Mouse (Mus musculus): ENCODE results near the gene Ear10. TPM values are rescaled to one million over a fixed set of nuclear protein-coding genes. Genes with fewer than 3 reads are reported as not detected.
"Not testable (repeated sequence)": the region's sequence is repeated elsewhere in the genome, so short reads cannot be mapped to it uniquely, and the experiment has no call there.

Ear10 gene
- total and polyA plus RNA-seq, 2 experiments from 2014 or later: not detected

DNA sequence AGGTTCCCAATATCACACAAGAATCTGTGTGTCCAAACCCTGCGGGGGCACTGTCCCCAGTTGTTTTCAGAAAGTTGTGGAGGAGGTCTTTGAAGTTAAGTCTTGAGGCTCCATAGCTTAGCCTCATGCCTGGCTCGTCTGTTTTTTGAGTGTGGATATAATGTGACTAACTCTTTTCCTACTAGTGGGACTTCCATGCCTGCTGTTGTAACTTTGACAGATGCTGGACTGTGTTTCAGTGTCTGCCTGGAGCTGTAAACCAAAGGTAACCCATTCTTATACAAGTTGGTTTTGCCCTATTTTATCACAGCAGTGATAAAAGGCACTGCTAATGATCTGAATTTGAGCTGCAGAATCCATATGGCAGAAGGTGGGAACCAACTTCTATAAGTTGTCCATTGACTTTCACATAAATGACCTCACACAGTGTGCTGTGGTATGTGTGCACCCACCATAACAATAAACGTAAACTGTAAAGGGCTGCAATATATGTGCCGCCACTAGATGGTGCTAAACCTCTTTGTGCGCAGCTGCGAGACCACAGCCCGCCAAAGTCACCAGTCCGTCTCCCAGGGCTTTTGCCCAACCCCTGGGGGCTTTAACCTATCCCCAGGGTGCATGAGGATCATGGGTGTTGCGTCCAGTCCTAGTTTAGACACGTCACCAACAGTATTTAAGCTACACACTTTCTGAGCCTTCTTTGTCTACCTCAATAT, 1.5 kb upstream of the Ear10 start, which contains the start of gene Gm8113:
Gene Gm8113 (plus strand): TSS at position 703 of the 716 bp plus-strand sequence.
- H3K4me1 ChIP-seq (ENCODE audit: insufficient read depth, low read length); H3K27ac ChIP-seq (ENCODE audit: low read depth, low read length); H3K9ac ChIP-seq (replicated peaks; ENCODE audit: low read length, poor library complexity, severe bottlenecking); H3K27me3 ChIP-seq (ENCODE audit: insufficient read depth, low read length); H3K9me3 ChIP-seq (ENCODE audit: low read length); H3K36me3 ChIP-seq (ENCODE audit: insufficient read depth, low read length): not testable (repeated sequence)
- WGBS: 7% methylated on average over 10 of the region's 10 CpGs
- Histone ChIP-seq H3K4me2 (ENCODE audit: low read depth, low read length, poor library complexity, severe bottlenecking) (peak within 1 kb of the TSS; percentile 42), H3K4me3 (ENCODE audit: low read depth, low read length) (peak within 1 kb of the TSS; percentile 41)
- ATAC-seq (ENCODE audit: low FRiP score) (peak; percentile 87), DNase-seq (ENCODE audit: low spot score) (peak; percentile 84)
- TF ChIP-seq CTCF (IDR thresholded peaks at IDR 0.05): peak; percentile 88

DNA sequence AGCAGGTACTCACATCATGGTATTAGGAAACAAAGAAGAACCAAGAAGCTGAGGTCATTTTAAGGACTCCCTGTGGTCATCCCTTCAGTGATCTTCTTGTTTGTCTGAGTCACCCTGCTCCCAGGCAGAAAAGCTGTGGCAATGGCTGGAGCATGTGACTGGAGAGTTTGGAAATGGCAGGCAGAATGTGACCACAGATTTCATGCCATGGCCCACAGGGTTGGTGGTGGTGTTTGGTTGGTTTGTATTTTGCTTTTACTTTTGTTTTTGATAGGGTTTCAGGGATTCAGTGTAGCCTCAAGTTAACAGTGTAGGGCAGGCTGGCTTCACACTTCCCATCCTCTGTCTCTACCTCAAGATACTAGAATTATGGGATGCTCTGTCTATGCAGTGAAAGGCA, 5.1 kb downstream of the Ear10 start:
- DNase-seq (ENCODE audit: low spot score); H3K36me3 ChIP-seq (ENCODE audit: insufficient read depth, low read length); H3K4me2 ChIP-seq (ENCODE audit: low read depth, low read length, poor library complexity, severe bottlenecking); ATAC-seq (ENCODE audit: low FRiP score); H3K27me3 ChIP-seq (ENCODE audit: insufficient read depth, low read length); H3K4me1 ChIP-seq (ENCODE audit: insufficient read depth, low read length); H3K27ac ChIP-seq (ENCODE audit: low read depth, low read length); H3K9ac ChIP-seq (replicated peaks; ENCODE audit: low read length, poor library complexity, severe bottlenecking); H3K9me3 ChIP-seq (ENCODE audit: low read length); H3K4me3 ChIP-seq (ENCODE audit: low read depth, low read length): not testable (repeated sequence)

DNA sequence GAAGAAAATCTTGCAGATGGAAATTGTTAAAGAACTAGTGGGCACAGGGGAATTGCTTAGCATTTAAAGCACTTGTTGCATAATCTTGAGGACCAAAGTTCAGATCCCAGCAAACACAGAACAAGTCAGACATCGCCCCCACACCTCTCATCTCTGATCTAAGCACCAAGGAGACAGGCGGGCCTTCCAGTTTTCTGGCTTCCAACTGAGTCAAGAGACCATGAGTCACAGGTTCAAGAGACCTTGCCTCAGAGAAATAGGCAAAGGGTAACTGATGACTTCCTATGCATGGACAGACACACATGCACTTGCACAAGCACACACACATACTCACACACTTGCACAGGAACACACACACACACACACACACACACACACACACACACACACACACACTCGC, 24.8 kb downstream of the Ear10 start:
- not testable (repeated sequence) for H3K27me3 ChIP-seq (ENCODE audit: insufficient read depth, low read length); H3K4me3 ChIP-seq (ENCODE audit: low read depth, low read length)
- 81% methylated on average over 3 of the region's 3 CpGs for WGBS

DNA sequence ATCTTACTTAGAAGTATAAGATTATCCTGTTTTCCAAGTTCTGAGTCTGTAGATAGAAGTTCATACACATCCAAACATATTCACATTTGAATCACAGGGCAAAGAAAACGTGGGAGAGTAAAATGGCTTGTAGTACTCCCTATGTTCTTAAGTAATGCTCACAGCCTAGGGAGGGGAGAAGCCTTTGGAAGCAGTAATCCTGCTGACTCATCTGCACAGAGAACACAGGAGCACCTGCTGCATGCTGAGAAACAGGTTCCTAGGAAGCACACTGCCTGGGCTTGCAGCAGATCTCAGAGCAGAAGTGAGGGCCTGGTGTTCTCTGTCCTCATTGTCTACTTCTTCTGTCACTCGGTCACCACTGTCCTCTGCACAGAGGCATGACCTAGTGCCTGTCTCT, 28.0 kb downstream of the Ear10 start:
- H3K4me3 ChIP-seq (ENCODE audit: low read depth, low read length); H3K4me2 ChIP-seq (ENCODE audit: low read depth, low read length, poor library complexity, severe bottlenecking); H3K36me3 ChIP-seq (ENCODE audit: insufficient read depth, low read length); H3K9ac ChIP-seq (replicated peaks; ENCODE audit: low read length, poor library complexity, severe bottlenecking); H3K4me1 ChIP-seq (ENCODE audit: insufficient read depth, low read length); H3K27me3 ChIP-seq (ENCODE audit: insufficient read depth, low read length); H3K9me3 ChIP-seq (ENCODE audit: low read length); ATAC-seq (ENCODE audit: low FRiP score); DNase-seq (ENCODE audit: low spot score); H3K27ac ChIP-seq (ENCODE audit: low read depth, low read length): not testable (repeated sequence)
- 41% methylated on average over 1 of the region's 2 CpGs for WGBS

More for the DNA sequence above, 24.8 kb downstream of the Ear10 start:
- not testable (repeated sequence) for H3K9ac ChIP-seq (replicated peaks; ENCODE audit: low read length, poor library complexity, severe bottlenecking); DNase-seq (ENCODE audit: low spot score); H3K27ac ChIP-seq (ENCODE audit: low read depth, low read length); H3K9me3 ChIP-seq (ENCODE audit: low read length); ATAC-seq (ENCODE audit: low FRiP score); H3K36me3 ChIP-seq (ENCODE audit: insufficient read depth, low read length); H3K4me2 ChIP-seq (ENCODE audit: low read depth, low read length, poor library complexity, severe bottlenecking); H3K4me1 ChIP-seq (ENCODE audit: insufficient read depth, low read length)

DNA sequence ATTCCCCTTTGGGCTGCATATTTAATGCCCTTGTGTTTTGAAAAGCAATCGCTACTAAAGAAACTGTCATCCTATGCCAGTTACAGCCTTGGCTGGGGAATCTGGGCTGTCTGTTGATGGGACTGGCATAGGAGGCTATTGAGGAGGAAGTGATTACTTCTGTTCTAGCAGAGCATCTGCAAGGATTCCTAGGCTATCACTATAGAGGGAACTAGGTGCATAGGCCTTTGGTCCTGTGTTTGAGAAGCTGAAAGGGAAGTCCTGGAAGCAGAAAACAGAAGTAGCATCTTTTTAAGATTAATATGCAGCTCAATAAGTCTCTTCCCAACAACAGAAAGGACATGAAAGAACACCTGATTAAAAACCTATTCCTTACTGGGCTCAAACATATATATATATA, 32.1 kb downstream of the Ear10 start:
- not testable (repeated sequence) for H3K27ac ChIP-seq (ENCODE audit: low read depth, low read length); H3K4me3 ChIP-seq (ENCODE audit: low read depth, low read length); H3K4me1 ChIP-seq (ENCODE audit: insufficient read depth, low read length); ATAC-seq (ENCODE audit: low FRiP score); H3K4me2 ChIP-seq (ENCODE audit: low read depth, low read length, poor library complexity, severe bottlenecking); DNase-seq (ENCODE audit: low spot score); H3K36me3 ChIP-seq (ENCODE audit: insufficient read depth, low read length); H3K27me3 ChIP-seq (ENCODE audit: insufficient read depth, low read length); H3K9ac ChIP-seq (replicated peaks; ENCODE audit: low read length, poor library complexity, severe bottlenecking); H3K9me3 ChIP-seq (ENCODE audit: low read length)
- whole genome bisulfite sequencing: no CpG with 5 or more reads among the region's 1 CpGs

DNA sequence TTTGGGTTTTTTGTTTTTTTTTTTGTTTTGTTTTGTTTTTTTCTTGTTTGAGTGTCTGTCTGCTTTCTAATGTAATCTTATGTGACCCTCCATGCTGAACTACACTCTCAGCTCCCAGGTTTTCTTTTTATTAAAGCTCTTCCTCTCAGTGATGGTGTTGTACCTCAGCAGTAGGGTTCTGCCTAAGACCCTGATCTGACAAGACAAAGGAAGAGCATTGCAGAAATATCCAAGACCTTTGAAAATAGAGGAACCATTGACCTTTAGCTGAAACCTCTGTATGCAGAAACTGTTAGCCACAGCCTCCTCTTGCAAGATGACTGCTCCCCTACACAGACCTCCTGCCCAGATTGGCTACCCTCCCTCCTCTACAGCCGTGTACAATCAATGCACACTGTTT, 37.1 kb downstream of the Ear10 start:
- H3K9me3 ChIP-seq (ENCODE audit: low read length); H3K4me1 ChIP-seq (ENCODE audit: insufficient read depth, low read length); H3K36me3 ChIP-seq (ENCODE audit: insufficient read depth, low read length); ATAC-seq (ENCODE audit: low FRiP score); H3K4me2 ChIP-seq (ENCODE audit: low read depth, low read length, poor library complexity, severe bottlenecking); H3K27me3 ChIP-seq (ENCODE audit: insufficient read depth, low read length); H3K9ac ChIP-seq (replicated peaks; ENCODE audit: low read length, poor library complexity, severe bottlenecking); H3K4me3 ChIP-seq (ENCODE audit: low read depth, low read length); DNase-seq (ENCODE audit: low spot score); H3K27ac ChIP-seq (ENCODE audit: low read depth, low read length): not testable (repeated sequence)
- 68% methylated on average over 1 of the region's 1 CpGs for WGBS

DNA sequence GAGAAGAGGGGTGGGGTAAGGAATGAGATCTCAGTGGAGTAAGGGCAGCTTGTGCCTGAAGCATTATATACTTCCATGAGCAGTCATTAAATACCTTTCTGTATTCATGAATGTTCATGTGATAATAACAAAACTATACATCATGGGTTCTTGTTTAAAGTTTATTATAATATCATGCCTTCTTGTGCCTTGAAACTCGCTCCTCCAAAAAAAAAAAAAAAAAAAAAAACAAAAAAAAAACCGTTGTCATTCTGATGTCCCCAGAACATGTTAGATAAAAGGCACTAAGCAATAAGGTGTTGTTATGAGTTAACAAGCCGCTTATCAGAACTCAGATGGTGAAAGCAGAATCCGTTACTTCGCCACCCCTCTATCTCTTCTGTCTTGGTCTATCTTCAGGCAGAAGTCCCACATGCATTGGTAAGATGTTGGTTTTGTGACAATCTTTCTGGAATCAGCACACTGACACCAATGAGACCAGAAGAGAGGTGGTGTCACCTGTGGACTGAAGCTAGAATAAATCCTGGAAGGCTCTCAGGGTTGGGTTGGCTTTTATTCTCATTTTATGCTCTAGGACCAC, 43.3 kb downstream of the Ear10 start:
- not testable (repeated sequence) for H3K27ac ChIP-seq (ENCODE audit: low read depth, low read length); H3K4me2 ChIP-seq (ENCODE audit: low read depth, low read length, poor library complexity, severe bottlenecking); H3K9ac ChIP-seq (replicated peaks; ENCODE audit: low read length, poor library complexity, severe bottlenecking); H3K36me3 ChIP-seq (ENCODE audit: insufficient read depth, low read length); ATAC-seq (ENCODE audit: low FRiP score); H3K4me3 ChIP-seq (ENCODE audit: low read depth, low read length); H3K4me1 ChIP-seq (ENCODE audit: insufficient read depth, low read length); DNase-seq (ENCODE audit: low spot score); H3K9me3 ChIP-seq (ENCODE audit: low read length); H3K27me3 ChIP-seq (ENCODE audit: insufficient read depth, low read length)
- 89% methylated on average over 5 of the region's 5 CpGs for WGBS

DNA sequence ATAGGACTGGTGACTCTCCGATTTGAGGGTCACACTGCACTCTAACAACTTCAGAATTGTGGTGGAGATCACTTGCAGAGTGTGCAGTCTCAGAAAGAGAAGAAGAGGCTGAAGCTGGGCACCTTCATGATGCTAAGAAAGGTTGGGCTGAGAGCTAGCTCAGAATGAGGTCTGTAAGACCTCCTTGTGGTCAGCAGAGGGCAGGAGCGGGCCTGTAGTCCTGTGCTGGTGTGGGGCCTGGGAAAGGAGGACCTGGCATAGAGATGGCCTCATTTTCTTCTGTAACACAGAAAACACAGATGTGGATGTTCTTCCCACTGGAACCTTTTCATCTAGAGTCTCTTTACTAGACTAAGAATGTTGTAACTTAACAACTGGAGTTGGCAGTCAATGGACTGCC, 45.6 kb downstream of the Ear10 start:
- H3K27ac ChIP-seq (ENCODE audit: low read depth, low read length); H3K36me3 ChIP-seq (ENCODE audit: insufficient read depth, low read length); H3K4me2 ChIP-seq (ENCODE audit: low read depth, low read length, poor library complexity, severe bottlenecking); H3K9ac ChIP-seq (replicated peaks; ENCODE audit: low read length, poor library complexity, severe bottlenecking); H3K4me1 ChIP-seq (ENCODE audit: insufficient read depth, low read length); H3K9me3 ChIP-seq (ENCODE audit: low read length); ATAC-seq (ENCODE audit: low FRiP score); H3K4me3 ChIP-seq (ENCODE audit: low read depth, low read length); DNase-seq (ENCODE audit: low spot score); H3K27me3 ChIP-seq (ENCODE audit: insufficient read depth, low read length): not testable (repeated sequence)
- WGBS: 35% methylated on average over 1 of the region's 2 CpGs

DNA sequence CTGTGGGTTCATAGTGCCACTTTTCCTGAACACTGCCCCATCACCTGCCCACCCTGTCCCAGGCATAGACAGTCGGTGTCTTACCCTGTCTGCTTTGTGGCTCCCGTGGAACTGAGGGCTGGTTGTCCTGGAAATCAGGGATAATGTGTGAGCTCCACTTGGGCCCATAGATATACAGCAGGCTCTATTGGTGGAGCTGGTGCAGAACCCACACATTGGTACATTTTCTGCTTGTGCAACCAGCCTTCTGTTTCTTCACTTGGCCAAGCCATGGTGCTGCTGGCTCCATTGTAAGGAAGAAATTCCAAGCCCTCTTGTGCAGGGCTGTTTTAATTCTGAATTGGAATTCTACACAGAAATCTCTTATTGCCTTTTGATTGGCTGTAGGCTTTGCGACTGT, 47.9 kb downstream of the Ear10 start, which contains the start of gene Ear1:
Gene Ear1 (minus strand): TSS at position 101 of the 400 bp plus-strand sequence.
- not testable (repeated sequence) for H3K9me3 ChIP-seq (ENCODE audit: low read length); H3K36me3 ChIP-seq (ENCODE audit: insufficient read depth, low read length); DNase-seq (ENCODE audit: low spot score); H3K27me3 ChIP-seq (ENCODE audit: insufficient read depth, low read length); H3K4me2 ChIP-seq (ENCODE audit: low read depth, low read length, poor library complexity, severe bottlenecking); H3K4me3 ChIP-seq (ENCODE audit: low read depth, low read length); H3K9ac ChIP-seq (replicated peaks; ENCODE audit: low read length, poor library complexity, severe bottlenecking); ATAC-seq (ENCODE audit: low FRiP score); H3K4me1 ChIP-seq (ENCODE audit: insufficient read depth, low read length); H3K27ac ChIP-seq (ENCODE audit: low read depth, low read length)
- 93% methylated on average over 2 of the region's 3 CpGs for WGBS

Data from midbrain, postnatal 0 days (tissue).